Mouse (Mus musculus): ENCODE measurements at regions not wholly inside any gene's neighbourhood (a gene's known extent, or its start where the extent isn't known, plus 50 kb on each side); places are given as distances from the start of the nearest gene placed in this dataset.

DNA sequence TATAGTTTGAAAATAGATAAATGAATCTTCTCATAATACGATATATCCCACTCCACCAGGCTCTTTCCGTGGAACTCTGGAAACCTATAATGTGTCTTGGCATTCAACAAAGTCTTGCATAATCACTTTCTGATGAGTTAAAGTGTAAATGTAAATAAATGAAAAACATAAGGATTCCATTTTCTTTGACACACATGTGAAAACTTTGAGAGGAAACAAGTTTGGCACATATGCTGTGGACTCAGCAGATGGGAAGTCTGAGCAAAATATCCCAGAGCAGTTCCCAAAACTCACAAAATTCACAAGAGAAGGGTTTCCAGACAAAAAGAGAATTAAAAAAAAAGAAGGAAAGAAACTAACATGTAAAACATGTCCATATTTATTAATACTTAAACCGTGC, 645.3 kb upstream of the Adamts5 start:
- ATAC-seq (replicated peaks in 1 of 2; ENCODE audit: insufficient read depth in 1 of 2, low FRiP score in 2 of 2, low TSS enrichment in 1 of 2, low read depth in 1 of 2, poor library complexity in 2 of 2, severe bottlenecking in 2 of 2): no peak

DNA sequence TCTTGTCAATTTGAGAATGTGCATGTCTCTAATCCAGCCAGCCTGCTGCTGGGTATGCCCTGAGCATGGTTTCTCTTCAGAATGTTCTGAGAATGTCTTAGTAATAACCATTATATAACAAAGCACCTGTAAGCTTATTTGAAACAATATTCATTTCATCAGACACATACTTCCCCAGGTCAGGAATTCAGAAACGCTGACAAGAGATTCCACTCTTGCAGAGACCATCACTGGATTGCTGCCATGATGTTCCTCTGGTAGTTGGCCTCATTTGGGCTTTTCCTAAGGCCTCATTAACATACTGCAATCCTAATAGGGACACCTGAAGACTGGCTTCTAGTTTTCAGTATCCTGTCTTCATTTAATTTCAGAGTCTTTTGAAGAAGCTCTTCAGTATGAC, 642.5 kb upstream of the Adamts5 start:
- no peak for ATAC-seq (replicated peaks in 1 of 2; ENCODE audit: insufficient read depth in 1 of 2, low FRiP score in 2 of 2, low TSS enrichment in 1 of 2, low read depth in 1 of 2, poor library complexity in 2 of 2, severe bottlenecking in 2 of 2)

DNA sequence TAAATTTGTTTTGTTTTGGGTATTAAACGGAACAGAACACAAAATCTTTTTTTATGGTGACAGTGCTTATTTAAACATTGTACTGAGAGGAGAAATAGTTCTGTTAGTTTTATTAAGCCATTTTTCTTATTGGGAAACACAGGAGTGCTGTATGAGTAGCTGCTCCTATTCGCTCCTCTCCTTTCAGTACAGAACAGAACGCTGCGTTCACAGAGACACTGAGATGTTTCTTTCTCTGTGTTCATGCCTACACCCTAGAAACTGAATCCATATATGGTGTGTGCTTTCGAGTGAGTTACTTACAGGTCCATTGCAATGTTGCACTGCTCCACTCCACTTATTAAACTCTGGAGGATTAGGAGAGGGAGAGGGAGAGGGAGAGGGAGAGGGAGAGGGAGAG, 634.9 kb upstream of the Adamts5 start:
- ATAC-seq (replicated peaks in 1 of 2; ENCODE audit: insufficient read depth in 1 of 2, low FRiP score in 2 of 2, low TSS enrichment in 1 of 2, low read depth in 1 of 2, poor library complexity in 2 of 2, severe bottlenecking in 2 of 2): no peak

DNA sequence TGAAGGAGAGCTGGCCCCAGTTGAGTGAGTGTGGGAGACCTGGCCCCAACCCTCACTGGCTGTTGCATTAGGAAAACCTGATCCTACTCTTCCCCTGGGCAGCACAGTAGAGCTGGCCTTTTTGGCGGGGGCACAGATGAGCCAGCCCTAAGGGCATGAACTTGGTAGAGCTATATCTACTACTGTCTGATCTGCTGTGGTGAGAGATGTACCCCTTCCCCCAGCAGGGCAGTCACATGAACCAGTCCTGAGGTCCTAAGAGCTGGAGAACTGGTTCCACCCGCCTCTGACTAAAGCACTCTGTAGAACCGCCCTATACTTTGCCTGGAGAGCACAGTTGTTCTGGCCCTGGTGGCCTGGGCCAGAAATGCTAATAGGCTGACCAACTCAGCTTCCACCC, 622.5 kb upstream of the Adamts5 start:
- ATAC-seq (replicated peaks in 1 of 2; ENCODE audit: insufficient read depth in 1 of 2, low FRiP score in 2 of 2, low TSS enrichment in 1 of 2, low read depth in 1 of 2, poor library complexity in 2 of 2, severe bottlenecking in 2 of 2): no peak

DNA sequence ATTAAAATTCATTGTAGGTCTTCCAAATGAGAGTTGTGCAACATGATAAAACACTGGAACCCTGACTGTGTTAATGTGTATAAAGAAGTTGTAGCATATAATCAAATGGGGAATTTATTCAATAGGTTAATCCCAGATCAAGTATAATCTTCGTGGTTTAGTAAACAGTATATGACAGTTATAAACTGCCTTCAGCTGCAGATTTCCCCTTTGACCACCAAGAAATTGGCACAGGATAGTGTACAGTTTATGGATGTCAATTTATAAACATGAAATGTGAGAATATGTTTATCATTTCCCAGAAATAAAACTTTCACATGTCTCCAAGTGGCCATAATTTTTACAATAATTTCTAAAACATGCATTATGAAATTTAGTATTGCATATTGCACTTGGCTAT, 615.3 kb upstream of the Adamts5 start:
- ATAC-seq (replicated peaks in 1 of 2; ENCODE audit: insufficient read depth in 1 of 2, low FRiP score in 2 of 2, low TSS enrichment in 1 of 2, low read depth in 1 of 2, poor library complexity in 2 of 2, severe bottlenecking in 2 of 2): no peak

DNA sequence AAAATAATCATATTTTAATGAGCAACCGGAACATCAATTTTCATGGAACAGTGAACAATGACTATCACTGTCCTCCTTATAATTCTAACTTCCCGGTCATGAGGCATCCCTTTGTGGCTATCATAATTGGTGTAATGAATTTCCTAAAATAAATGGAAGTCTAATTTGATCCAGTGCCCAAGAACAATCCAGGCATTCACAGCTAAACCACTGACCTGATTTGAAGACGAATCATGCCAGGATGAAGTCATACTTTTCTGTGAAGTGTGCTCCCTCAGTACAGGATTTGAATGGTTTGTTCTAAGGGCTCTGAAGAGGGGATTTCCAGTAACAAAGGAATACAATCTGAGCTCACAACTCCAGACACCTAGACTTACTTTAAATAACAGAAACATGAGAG, 614.5 kb upstream of the Adamts5 start:
- no peak for ATAC-seq (replicated peaks in 1 of 2; ENCODE audit: insufficient read depth in 1 of 2, low FRiP score in 2 of 2, low TSS enrichment in 1 of 2, low read depth in 1 of 2, poor library complexity in 2 of 2, severe bottlenecking in 2 of 2)

DNA sequence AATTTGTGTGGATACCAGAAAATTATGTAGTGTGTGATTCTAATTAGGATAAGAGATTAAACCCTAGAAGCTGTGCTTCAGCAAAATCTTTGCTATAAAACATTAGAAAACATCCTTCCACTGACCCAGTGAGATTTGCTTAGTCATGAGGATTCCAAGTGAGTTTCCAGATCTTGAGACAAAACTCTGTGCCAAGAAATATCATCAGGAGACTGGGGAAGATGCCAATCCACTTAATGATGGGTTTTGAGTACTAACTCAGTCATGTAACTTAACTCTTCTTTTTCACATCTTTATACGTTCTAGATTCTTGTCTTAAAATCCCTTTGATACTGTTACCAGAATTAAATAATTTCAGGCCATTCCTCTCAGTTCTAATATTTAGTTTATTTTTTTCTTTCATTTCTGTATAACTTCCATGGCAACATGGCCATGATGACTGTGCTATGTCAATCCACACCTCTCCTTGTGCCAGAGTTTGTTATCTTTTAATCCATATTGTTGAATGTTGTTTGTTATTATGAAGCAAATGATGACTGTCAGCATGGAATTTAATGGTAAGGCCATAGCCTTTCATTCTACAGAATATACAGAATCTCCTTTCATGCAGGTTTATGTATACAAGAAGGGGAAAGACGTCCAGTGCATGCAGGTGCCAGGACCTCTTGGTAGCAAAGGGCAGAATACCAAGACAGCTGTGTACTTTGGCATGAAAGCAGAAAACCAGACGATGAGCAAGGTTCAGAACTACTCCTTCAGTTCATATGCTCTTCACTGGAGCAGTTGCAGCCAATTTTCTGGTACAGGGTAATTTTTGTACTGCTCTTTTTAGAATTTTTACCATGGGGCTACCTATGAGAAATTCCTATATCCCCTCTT, 599.7 kb upstream of the Adamts5 start:
- ATAC-seq (replicated peaks in 1 of 2; ENCODE audit: insufficient read depth in 1 of 2, low FRiP score in 2 of 2, low TSS enrichment in 1 of 2, low read depth in 1 of 2, poor library complexity in 2 of 2, severe bottlenecking in 2 of 2): no peak

DNA sequence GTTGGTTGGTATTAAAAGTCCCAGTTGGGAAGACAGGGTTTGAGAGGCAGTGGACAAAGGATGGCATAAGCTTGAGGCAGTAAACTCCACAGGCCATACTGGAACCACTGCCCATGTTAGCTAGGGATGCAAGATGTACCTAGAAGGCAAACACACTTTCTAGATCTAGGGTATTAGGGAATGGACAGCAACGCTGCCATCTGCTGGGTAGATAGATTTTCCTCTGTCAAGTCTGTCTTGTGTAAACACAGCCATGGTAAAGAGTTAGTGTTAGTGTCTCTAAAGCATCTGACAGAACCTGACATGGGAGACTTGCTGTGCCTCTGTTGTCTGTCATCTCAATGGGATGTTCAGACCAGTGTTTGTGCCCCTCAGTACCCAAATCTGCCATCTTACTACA, 573.5 kb upstream of the Adamts5 start:
- ATAC-seq (replicated peaks in 1 of 2; ENCODE audit: insufficient read depth in 1 of 2, low FRiP score in 2 of 2, low TSS enrichment in 1 of 2, low read depth in 1 of 2, poor library complexity in 2 of 2, severe bottlenecking in 2 of 2): no peak

DNA sequence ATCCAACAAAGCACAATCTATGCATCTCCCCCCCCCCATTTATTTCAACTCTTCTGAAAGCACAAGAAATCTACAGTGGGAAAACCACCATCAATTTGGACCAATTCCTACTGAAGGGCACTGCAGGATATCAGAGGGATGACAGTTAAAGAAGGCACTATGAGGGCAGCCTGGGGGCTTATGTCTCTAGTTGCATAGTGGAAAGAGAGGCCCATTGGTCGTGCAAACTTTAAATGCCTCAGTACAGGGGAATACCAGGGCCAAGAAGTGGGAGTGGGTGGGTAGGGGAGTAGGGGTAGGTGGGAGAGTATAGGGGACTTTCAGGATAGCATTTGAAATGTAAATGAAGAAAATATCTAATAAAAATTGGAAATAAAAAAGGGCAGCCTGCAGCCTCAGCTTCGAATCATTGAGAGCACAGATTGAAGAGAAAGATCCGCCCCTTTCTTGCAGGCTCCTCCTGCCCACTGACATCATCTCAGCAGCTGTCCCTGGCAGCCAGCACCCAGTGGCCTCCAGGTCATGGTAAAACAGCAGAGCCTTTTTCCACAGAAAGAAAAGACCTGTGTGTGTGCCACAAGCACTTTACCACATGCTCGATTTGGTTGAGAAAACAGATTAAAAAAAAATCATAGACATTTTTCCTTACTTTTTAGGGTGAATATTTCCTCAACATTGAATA, 571.6 kb upstream of the Adamts5 start:
- ATAC-seq (replicated peaks in 1 of 2; ENCODE audit: insufficient read depth in 1 of 2, low FRiP score in 2 of 2, low TSS enrichment in 1 of 2, low read depth in 1 of 2, poor library complexity in 2 of 2, severe bottlenecking in 2 of 2): no peak

DNA sequence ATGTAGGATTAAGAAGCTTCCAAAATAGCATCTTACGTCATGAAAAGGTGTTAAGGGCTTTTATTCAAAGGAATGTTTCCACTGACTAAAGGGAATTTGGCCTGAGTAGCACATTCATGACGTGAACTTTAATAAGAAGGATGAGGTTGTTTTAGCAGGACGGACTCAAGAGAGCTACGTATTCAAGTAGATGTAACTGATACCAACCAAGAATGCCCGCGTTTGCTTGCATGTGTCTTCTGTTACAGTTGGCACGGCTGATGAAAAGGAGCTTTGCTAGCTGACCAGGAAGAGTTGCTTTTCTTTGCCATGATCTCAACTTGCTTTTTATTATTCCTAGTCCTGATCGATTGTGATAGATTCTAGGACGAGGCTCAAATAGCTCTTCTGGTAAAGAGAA, 559.4 kb upstream of the Adamts5 start:
- ATAC-seq (replicated peaks in 1 of 2; ENCODE audit: insufficient read depth in 1 of 2, low FRiP score in 2 of 2, low TSS enrichment in 1 of 2, low read depth in 1 of 2, poor library complexity in 2 of 2, severe bottlenecking in 2 of 2): no peak

DNA sequence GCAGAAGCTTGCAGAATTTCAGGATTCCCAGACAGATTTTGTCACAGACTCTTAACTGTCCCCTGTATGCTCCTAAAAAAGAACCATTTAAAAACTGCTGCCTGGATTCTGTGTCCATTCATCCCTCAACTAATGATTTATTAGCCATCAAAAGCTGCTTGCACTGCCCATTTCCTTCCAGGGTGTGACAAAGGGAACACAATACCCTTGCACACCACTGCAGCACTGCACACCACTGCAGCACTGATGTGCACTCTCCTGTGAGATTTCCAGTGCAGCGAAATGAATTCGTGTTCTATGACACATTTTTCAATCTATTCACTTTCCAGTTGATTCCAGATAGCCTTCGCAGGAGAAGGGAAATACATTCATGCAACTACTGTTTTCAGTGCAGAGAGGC, 555.0 kb upstream of the Adamts5 start:
- 0 out of 4 replicates have a peak, but pooled peaks of 1 of the 2 experiments have one; percentile 46 for ATAC-seq (replicated peaks in 1 of 2; ENCODE audit: insufficient read depth in 1 of 2, low FRiP score in 2 of 2, low TSS enrichment in 1 of 2, low read depth in 1 of 2, poor library complexity in 2 of 2, severe bottlenecking in 2 of 2)

DNA sequence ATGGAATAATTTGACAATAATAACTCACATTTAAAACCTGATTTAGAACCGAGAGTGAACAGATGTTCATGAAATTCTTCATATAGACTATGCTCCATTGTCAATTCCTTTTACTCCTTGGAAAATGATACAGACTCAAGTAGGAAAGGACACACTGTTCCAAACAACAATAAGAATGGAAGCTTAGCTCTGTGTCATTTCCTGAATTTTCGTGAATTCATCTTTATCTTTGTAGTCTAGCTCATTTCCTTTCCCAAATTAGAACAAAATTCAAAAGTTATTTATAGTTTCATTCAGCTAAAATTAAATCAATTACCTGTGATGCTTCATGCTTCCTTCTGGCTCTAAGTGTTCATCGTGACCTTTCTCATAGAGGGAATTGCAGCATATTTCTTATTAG, 553.2 kb upstream of the Adamts5 start:
- ATAC-seq (replicated peaks in 1 of 2; ENCODE audit: insufficient read depth in 1 of 2, low FRiP score in 2 of 2, low TSS enrichment in 1 of 2, low read depth in 1 of 2, poor library complexity in 2 of 2, severe bottlenecking in 2 of 2): no peak

DNA sequence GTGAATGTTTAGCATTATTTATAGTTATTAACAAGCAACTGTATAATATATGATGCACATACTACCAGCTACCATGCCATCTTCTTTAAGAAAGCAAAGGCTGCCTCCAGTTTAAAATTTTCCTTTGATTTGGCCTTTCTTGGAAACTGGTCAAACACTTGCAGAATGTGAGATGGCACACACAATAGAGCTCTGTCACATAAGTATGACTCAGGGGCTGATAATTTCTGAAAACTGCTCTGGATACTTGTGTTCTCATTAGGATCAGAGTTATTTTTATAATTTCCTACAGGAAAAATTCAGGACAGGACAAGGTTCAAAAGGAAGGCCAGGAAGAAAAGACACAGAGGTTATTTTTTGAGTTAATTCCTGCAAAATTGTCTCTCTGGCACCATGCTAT, 552.4 kb upstream of the Adamts5 start:
- no peak for ATAC-seq (replicated peaks in 1 of 2; ENCODE audit: insufficient read depth in 1 of 2, low FRiP score in 2 of 2, low TSS enrichment in 1 of 2, low read depth in 1 of 2, poor library complexity in 2 of 2, severe bottlenecking in 2 of 2)

DNA sequence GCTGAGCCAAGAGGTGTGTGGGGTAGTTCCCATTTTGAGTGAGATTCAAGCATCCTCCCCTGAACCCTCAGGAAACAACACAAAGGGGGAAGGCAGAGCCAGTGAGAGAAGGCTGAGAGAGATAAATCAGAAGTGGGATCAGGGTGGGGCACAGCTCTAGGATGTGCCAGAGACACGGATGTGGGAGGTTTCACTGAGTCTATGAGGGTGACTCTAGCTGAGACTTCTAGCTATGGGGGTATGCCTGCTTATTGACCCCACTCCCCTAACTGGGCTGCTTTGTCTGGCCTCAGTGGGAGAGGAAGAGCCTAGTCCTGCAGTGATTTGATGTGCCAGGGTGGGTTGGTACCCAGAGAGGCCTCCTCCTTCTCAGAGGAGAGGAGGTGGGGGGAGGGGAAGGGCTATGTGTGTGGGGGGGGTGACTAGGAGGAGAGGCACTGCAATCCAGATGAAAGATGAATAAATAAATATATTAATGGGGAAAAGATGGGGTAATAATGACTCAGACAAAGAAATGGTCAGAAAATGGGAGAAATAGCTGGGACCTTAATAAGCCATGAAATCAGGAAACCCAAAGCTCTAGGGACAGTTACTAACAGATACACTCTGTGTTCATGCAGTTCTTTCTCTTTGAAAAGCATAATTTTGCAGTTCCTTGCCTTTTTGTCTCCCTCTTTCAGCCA, 547.0 kb upstream of the Adamts5 start:
- no peak for ATAC-seq (replicated peaks in 1 of 2; ENCODE audit: insufficient read depth in 1 of 2, low FRiP score in 2 of 2, low TSS enrichment in 1 of 2, low read depth in 1 of 2, poor library complexity in 2 of 2, severe bottlenecking in 2 of 2)

DNA sequence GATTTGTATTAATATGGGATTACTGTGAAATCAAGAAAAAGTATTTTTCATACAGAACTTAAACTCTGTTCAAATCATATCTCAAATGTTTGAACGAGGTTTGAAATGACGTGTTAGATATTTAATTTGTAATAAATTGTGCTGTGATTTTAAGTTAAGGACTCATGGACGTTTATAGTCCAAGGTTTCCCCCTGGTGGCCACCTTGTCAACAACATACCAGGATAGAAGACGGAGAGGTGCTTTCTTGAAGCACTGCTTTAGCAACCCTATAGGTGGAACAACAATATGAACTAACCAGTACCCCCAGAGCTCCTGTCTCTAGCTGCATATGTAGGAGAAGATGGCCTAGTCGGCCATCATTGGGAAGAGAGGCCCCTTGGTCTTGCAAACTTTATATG, 517.8 kb upstream of the Adamts5 start:
- peak; percentile 71 to 83; a peak in 3 of 4 replicates for ATAC-seq (replicated peaks in 1 of 2; ENCODE audit: insufficient read depth in 1 of 2, low FRiP score in 2 of 2, low TSS enrichment in 1 of 2, low read depth in 1 of 2, poor library complexity in 2 of 2, severe bottlenecking in 2 of 2)

DNA sequence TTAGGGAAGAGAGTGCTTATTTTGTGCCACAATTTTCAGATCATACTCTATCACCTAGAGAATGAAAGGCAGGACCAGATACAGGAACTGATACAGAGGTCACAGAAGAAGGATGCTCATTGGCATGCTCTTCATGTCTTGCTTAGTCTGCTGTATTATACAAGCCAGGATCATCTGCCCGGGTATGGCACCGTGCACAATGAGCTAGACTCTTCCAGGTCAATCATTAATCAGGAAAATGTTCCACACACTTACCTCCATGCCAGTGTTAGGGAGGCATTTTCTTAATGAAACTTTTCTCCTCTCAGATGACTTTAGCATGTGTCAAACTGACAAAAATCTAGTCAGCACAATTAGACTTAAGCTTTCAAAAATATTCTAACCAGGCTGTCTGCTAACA, 502.7 kb upstream of the Adamts5 start:
- no peak for ATAC-seq (replicated peaks in 1 of 2; ENCODE audit: insufficient read depth in 1 of 2, low FRiP score in 2 of 2, low TSS enrichment in 1 of 2, low read depth in 1 of 2, poor library complexity in 2 of 2, severe bottlenecking in 2 of 2)

DNA sequence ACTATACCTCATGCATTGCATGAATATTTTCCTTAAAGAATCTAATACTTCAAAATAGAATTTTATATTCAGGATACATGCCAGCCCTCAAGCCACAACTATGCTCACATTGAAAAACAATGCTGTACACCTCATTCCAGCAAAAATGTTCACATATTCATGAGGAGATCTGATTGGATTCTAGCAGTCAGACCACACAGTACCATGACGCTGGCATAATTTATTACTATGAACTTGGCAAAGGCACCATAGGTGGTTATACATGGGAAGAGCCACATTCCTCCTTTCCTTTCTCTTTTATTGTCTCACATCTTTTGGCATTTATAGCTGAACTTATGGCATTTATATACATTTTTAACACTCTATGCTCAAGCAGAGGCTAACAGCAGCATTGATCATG, 499.8 kb upstream of the Adamts5 start:
- no peak for ATAC-seq (replicated peaks in 1 of 2; ENCODE audit: insufficient read depth in 1 of 2, low FRiP score in 2 of 2, low TSS enrichment in 1 of 2, low read depth in 1 of 2, poor library complexity in 2 of 2, severe bottlenecking in 2 of 2)

DNA sequence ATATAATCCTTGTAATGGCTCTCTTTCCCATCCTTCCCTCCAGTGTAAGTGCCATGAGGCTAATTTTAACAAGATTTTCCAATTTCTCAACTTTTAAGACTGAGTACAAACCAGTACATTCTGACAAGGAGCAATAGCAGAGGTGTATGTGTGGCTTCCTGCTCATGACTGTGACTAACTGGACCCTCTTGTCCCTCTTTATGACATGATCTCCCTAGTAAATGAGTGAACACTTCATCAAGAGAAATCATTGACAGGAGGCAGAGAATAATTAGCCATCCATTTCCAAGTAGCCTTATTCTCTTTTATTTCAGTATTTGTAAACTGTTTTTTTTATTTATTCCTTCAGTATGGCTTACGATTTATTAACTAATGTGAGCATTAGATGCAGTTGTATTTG, 497.7 kb upstream of the Adamts5 start:
- no peak for ATAC-seq (replicated peaks in 1 of 2; ENCODE audit: insufficient read depth in 1 of 2, low FRiP score in 2 of 2, low TSS enrichment in 1 of 2, low read depth in 1 of 2, poor library complexity in 2 of 2, severe bottlenecking in 2 of 2)

Data from hematopoietic stem cell, adult 5-6 weeks (primary cell).